Mouse (Mus musculus) ovary, postnatal 10 days (tissue): ENCODE results near the gene Dync2li1.

Experiments
- DNase-seq: peaks from one replicate; pipeline ENCODE4 v3.0.0; 2022; ENCODE audit warnings: low spot score

Gene Dync2li1

GRCm38 (mm10) chr17:84685286-84685685 lies 59.0 kb downstream of the Dync2li1 start:
- DNase-seq, result no peak

- no peak for DNase-seq
Observed at GRCm38 (mm10) chr17:84687994-84688393, 61.7 kb downstream of the Dync2li1 start.

GRCm38 (mm10) chr17:84688834-84689233 lies 62.5 kb downstream of the Dync2li1 start:
- DNase-seq, result no peak

GRCm38 (mm10) chr17:84689316-84689715 lies 63.0 kb downstream of the Dync2li1 start:
- no peak for DNase-seq

- DNase-seq, result no peak
Observed at GRCm38 (mm10) chr17:84690111-84690510, 63.8 kb downstream of the Dync2li1 start.

GRCm38 (mm10) chr17:84693741-84694140 lies 67.4 kb downstream of the Dync2li1 start:
- no peak for DNase-seq

GRCm38 (mm10) chr17:84696537-84696936 lies 70.2 kb downstream of the Dync2li1 start:
- DNase-seq, result no peak

- peak; percentile 23 for DNase-seq
Observed at GRCm38 (mm10) chr17:84698727-84699126, 72.4 kb downstream of the Dync2li1 start.
